Mouse (Mus musculus) ovary, postnatal 10 days (tissue): Measurements from ENCODE around the gene Mcub.

Source experiments
- DNase-seq: peaks from one replicate; pipeline ENCODE4 v3.0.0; 2022; ENCODE audit warnings: low spot score

Mcub gene

GRCm38 (mm10) chr3:129969432-129970395, at the start of gene Mcub:
TSS of gene Mcub (minus strand) at chr3:129970206.
- peak; percentile 1 for DNase-seq

- DNase-seq: no peak
Observed at GRCm38 (mm10) chr3:130012943-130013342, 42.9 kb upstream of the Mcub start.

GRCm38 (mm10) chr3:130011236-130011635, 41.2 kb upstream of the Mcub start:
- no peak for DNase-seq

GRCm38 (mm10) chr3:130006141-130006540, 36.1 kb upstream of the Mcub start:
- no peak for DNase-seq

- DNase-seq: no peak
Observed at GRCm38 (mm10) chr3:130000926-130001325, 30.9 kb upstream of the Mcub start.

GRCm38 (mm10) chr3:129998526-129998925, 28.5 kb upstream of the Mcub start:
- no peak for DNase-seq

- no peak for DNase-seq
Observed at GRCm38 (mm10) chr3:129998001-129998400, 28.0 kb upstream of the Mcub start.

GRCm38 (mm10) chr3:129997324-129997723, 27.3 kb upstream of the Mcub start:
- no peak for DNase-seq

GRCm38 (mm10) chr3:129987297-129987696, 17.3 kb upstream of the Mcub start:
- DNase-seq: no peak

GRCm38 (mm10) chr3:129985335-129985734, 15.3 kb upstream of the Mcub start:
- no peak for DNase-seq

- DNase-seq: no peak
Observed at GRCm38 (mm10) chr3:129984797-129985196, 14.8 kb upstream of the Mcub start.

- no peak for DNase-seq
Observed at GRCm38 (mm10) chr3:129982271-129982670, 12.3 kb upstream of the Mcub start.

- no peak for DNase-seq
Observed at GRCm38 (mm10) chr3:129981756-129982155, 11.8 kb upstream of the Mcub start.

GRCm38 (mm10) chr3:129979510-129979909, 9.5 kb upstream of the Mcub start:
- DNase-seq: no peak

GRCm38 (mm10) chr3:129978716-129979115, 8.7 kb upstream of the Mcub start:
- DNase-seq: no peak

GRCm38 (mm10) chr3:129976317-129976716, 6.3 kb upstream of the Mcub start:
- no peak for DNase-seq

GRCm38 (mm10) chr3:129970529-129971515, 816 bp upstream of the Mcub start:
- DNase-seq: no peak

GRCm38 (mm10) chr3:129969031-129969430, 975 bp downstream of the Mcub start:
- no peak for DNase-seq

GRCm38 (mm10) chr3:129967874-129968273, 2.1 kb downstream of the Mcub start:
- DNase-seq: no peak

GRCm38 (mm10) chr3:129964681-129965080, 5.3 kb downstream of the Mcub start:
- DNase-seq: no peak

GRCm38 (mm10) chr3:129962533-129962932, 7.5 kb downstream of the Mcub start:
- no peak for DNase-seq

GRCm38 (mm10) chr3:129953296-129953695, 16.7 kb downstream of the Mcub start:
- DNase-seq: no peak
